Mouse (Mus musculus): ENCODE data around the gene Tfap2d. TPM values are rescaled to one million over a fixed set of nuclear protein-coding genes. Genes with fewer than 3 reads are reported as not detected.

The Tfap2d gene
- not detected for polyA plus RNA-seq (2017; shearing (Covaris generic))

DNA sequence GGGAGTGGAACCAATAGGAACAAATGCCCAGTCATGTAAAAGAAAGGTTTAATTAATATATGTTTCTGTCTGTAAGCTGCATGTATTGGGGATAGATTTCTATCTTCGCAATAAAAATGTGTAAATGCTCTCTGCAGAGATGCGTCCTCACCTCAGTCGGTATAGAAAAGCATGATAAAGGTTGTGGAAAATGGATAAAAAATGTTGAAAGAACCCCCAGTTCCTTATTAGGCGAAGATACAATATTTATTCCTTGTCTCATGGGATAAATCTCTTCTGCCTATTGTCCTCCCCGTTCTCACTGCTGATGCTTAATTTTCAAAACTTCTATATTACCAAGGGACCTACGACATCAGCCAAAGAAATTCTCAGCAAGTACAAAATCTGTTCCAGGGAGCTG is at the start of gene Tfap2d:
Gene Tfap2d (plus strand): TSS at position 392 of the 400 bp plus-strand sequence.
- ATAC-seq = no peak

DNA sequence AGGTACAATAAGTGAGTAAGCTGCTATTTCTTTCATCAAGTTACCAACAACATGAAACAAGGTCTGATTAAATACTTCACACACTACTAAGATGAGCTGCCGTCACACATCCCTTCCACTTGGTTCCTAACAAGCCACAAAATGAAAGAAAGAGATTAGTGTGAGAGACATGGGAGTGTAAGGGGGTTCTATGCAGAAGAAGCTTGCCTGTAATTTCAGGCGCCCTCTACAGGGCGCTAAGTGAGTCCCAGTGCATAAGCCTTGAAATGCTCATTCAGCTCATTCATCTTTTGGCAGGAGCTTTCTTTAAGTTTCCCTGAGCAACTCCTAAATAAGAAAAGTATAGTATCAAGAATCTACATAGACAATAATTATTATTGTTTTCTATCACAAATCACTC is 46.5 kb upstream of the Tfap2d start:
- ATAC-seq = no peak

DNA sequence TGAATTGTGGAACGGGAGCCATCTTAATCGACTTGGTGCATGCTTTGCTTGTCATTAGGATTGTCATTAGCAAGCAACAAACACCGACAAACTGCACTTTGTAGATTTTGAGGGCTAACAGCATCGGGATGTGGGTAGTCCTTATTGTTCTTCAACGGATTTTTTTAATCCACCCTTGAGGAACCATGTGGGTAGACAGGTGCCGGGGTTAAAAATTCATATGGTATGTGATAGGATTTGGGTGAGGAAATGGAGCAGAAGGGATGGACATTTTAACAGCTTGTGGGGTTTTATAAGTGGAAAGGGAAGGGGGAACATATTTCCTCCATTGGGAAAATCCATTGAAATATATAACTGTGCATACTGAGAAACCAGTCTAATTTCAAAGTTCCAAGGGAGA is 46.0 kb upstream of the Tfap2d start:
- ATAC-seq = no peak

DNA sequence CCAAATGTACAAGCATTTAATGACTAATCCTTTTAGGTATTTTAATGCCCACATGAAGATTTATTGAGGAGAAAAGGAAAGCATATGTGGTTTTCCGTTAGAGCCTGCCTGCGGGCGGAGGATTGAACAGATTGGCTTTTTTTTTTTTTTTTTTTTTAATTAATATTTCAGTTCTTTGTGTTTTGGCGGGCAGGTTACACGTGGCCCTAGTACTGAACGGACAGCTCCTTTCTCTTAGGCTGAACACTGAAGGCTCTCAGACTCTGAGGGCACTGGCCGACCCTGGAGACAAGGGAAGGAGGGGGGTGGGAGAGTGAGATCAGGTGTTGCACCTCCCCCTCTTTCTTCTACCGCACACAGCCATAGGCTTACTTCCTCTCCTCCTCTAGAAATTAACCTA is 14.7 kb upstream of the Tfap2d start:
- ATAC-seq = no peak

DNA sequence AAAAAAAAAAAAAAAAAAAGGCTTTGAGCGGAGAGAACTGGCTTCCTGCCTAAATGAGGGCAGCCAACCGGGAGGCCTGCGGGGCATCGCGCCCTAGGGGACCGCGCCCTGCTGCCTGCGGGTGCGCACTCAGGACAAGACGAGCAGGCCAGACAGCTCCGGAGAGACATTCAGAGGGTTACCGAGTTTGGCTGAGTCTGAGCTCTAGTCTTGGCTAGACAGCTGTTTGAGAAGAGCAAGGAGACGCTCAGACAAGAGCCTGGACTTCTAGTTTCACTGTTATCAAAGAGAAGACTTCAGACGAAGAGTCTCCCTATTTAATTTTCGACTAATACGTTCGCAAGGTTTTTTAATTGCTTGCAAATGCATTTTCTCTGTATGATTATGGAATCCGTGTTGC is 5.9 kb upstream of the Tfap2d start:
- ATAC-seq = no peak

DNA sequence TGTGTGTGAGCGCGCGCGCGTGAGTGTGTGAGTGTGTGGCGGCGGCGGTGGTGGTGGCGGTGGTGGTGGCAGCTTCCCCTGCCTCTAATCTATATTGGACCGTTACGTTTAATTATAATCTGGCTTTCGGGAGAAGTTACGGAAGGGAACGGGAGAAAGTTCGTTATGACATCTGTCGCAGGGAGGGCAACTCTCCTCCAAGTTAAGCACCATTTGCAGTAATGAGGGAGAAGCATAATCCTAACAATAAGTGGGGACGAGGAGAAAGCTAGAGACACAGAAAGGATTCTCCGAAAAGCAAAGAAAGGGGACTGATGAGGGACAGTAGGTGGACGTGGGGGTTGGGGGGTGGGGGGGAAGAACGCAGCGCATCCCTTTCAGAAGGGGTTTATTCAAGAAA is 494 bp downstream of the Tfap2d start:
- ATAC-seq = no peak

DNA sequence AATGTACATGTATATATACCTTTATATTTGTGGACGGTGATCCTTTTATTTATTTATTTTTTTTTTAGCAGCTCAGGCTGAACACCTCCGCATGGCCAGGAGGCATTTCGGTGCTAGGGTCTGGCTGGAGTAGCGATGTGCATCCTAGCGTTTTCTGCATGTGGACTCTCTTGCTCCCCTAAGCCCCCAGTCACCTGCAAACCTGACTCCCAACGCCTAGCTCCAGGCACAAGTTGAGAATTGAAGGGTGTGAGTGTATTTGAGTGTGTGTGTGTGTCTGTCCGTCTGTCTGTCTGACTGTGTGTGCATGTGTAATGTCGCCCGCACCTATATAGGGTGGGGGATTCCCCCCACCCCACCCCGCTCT is 937 bp downstream of the Tfap2d start:
- ATAC-seq = no peak

DNA sequence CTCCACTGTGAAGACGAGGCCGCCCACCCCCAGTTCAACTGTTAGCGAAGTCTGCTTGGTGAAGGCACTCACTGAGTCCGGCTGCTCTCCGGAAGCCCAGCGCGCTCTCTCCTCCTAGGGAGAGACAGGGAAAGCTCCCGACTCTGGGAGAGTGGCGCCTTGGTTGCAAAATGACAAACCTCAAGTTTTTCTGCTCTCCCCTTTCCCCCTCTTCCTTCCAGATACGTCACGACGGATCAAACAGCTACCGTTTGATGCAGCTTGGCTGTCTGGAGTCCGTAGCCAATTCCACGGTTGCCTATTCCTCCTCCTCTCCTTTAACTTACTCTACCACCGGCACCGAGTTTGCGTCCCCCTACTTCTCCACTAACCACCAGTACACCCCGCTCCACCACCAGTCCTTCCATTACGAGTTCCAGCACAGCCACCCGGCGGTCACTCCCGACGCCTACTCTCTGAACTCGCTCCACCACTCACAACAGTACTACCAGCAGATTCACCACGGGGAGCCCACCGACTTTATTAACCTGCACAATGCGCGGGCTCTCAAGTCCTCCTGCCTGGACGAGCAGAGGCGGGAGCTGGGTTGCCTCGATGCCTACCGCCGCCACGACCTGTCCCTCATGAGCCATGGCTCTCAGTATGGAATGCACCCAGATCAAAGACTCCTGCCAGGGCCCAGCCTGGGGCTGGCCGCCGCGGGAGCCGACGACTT is 1.5 kb downstream of the Tfap2d start:
- ATAC-seq = no peak

DNA sequence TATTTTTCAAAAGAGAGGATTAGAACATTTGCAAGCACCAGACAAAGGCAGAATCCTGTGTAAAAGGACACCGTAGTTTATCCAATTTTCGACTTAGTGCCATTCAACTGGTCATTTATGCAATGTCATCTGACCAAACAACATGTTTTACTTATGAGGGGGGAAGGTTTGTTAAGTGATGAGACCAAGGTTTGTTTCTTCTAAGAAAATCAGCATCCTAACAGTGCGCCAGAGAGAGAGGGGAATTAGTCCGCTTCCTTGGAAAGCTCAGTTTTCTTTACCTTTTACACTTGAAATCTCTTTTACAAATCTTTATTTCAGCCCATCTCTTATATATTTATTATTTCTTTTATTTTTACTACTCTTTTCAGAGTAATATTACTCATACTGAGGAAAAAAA is 3.6 kb downstream of the Tfap2d start:
- ATAC-seq = no peak

DNA sequence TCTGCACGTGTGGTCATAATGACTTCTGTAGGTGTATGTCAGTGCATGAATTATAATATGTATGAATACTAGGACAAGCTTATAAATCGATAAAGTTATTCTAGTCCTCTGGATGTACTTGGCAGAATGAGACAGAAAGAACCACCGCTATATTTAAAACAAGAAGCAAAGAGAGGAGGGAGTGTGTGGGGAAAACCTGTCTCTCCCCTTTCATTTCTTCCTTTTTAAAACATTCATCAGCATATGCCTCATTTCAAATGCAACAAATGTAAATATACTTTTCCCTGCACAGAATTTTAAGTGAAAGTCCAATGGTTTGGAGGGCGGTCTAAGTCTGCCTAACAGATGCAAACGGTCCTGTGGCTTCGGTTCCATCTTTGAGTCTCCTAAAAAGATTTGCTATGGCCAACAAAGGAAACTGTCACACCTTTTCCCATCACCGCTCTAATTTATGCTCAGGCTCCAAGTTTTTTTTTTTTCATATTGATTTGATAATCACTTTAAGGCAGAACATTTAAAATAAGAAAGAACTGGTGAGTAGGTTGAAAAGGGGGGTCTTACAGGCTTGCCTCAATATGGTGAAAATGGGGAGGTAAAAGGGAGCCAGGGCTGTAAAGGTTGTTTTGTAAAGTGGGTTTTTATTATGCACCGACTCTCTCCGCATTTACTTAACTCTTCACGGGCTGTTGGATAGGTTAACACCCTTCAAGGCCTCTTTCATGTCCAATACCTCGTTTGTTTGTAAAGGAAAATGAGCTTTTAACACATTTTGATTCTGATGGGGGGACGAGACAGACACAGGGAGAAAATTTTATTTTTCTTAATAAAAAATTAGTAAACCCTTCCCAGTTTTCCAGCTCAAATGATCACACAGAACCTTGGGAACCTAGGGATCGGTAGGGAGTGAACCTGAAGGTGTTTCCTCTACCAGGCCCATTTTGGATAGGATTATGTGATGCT is 4.3 kb downstream of the Tfap2d start:
- no peak for ATAC-seq

DNA sequence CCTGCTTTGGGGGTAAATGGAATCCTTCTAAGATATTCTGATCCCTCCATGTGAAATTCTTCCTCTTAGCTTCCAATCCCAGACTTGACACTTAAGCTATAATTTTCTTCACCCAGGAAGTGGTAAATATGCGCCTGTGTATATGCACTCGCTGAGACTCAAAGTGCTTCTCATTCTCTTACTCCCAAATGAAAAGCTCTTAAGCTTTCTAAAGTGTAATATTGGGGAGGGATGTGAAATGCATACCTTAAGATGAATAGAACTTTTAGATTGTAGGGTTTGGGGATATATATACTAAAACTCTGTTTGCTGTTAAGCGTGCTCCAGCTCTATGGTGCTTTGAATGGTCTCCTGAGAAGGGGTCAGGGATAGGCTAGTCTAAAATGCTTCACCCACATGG is 5.0 kb downstream of the Tfap2d start:
- ATAC-seq = no peak

DNA sequence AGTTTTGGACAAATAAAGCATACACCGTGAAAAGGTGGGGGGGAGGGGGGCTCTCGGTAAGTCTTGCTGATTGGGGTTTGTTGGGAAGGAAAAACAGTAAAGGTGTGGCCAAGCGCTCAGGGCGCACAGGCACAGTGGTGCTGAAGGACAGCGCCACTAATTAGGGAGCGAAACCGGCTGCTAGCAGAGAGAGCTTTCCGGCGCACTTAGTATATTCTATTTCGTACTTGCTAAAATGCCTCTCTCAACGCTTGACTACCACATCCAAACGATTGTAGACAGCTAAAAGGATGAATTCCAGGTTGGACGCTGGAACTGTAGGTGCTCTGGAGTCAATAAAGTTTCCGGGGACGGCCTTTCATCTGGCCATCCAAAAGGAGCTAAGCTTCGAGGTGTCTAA is 6.9 kb downstream of the Tfap2d start:
- ATAC-seq = no peak

DNA sequence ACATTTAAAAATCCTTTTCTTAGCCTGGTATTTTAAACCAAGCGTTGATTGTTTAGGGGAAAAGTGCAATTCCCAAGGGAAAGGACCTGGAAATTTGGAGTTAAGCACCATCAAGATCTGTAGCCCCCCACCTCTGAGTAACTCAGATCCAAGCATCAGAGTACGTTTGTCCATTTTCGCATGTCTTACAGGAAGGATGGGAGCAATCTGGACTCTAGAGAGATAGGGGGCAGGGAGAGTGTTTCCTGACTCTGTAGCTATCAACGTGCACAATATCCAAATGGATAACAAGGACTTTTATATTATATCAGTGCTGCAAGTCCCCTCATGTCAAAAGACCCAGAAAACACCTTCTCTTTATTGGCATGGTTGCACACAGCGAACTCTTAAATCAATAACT is 7.4 kb downstream of the Tfap2d start:
- no peak for ATAC-seq

DNA sequence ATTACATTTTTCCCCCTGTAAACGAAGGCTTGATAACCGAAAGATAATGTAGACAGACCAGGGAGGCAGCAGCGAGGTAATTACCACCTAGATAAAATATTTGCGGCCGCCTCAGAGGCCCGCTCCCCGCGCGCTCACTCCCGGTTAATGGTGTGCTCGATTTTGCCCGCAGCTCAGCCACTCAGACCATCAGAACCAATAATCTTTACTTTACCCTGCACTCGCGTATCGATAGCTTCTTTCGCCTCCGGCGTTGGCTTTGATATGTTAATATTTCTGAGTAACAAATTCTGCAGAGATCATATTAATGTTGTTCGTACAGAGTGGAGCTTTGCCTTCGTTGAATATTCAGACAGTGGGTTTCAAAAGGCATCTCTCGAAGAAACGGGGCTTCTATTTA is 8.2 kb downstream of the Tfap2d start:
- no peak for ATAC-seq

DNA sequence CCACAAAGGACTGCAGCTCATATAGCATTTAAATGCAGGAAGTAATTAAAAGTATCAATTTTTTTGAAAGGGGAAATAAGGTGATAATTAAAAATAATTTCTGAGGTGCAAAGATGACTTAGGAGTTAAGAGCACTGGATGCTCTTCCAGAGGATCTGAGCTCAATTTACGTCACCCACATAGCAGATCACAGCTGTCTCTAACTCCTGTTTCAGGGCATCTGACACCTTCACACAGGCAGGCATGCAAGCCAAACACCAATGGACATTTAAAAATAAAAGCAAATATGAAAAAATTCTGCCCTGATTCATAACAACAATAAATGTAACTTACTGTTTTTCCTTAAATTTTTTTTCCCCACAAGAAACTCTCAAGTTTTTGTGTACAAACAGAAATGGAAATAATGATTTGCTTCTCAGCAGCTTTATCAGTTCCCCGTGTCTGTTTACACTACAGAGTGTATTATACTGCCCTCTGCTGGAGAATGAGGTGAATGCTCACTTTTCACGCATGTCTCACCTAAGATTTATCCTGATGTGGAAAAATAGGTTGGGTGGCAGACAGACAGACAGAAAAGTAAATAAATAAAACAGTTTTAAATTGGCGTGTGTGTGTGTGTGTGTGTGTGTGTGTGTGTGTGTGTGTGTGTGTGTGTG is 76.0 kb downstream of the Tfap2d start:
- ATAC-seq = no peak

DNA sequence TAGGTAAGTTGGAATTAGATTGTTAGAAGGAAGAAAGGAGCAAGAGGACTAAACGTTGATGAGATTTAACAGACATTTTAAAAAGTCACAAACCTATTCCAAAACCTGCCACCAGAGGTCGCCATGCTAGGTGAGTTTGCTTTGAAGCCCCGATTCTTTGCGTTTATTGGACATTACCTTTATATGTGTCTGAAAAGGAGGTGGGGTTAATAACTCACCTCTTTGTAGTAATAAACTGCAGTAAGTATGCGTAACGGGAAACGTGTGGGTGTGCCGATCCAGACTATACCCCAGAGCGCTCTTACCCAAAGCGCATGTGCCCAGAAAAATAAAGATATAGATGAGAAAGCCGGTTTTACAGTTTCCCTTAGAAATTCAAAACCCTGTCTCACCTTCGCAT is 102.8 kb downstream of the Tfap2d start:
- ATAC-seq = no peak

DNA sequence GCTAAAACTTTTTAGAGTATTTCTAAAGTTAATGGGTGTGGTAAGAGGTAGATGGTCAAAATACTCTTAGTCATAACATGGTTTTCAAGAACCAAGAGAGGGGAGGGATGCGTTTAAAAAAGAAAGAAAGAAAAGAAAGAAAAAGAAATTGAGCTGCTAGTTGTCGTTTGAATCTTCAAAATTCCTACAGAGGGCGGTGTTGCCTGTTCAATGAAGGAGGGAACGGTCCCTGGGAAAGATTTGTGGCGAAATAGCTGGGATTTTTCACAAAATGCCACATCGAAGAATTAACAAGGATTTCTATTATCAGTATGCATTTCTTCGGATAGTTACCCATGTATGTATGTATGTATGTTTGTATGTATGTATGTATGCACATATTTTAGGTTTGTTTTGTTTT is 103.4 kb downstream of the Tfap2d start:
- no peak for ATAC-seq

DNA sequence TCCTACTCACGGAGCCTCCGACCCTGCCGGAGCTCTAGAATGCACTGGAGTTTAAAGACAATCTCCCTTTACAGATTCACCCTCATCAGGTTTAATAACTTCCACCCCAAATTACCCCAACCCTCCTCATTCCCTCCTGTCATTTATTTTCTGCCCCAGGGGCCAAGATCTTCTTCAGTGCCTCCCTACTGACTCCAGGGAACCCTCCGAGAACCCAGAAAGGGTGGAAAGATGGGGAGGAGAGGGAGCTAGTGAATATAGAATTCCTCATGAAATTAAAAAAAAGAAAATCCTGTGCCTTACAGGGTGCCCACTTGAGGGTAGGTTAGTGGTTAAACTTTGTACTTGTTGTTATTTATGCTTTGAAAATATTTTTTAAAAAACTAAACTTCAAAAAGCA is 104.8 kb downstream of the Tfap2d start:
- ATAC-seq = no peak

DNA sequence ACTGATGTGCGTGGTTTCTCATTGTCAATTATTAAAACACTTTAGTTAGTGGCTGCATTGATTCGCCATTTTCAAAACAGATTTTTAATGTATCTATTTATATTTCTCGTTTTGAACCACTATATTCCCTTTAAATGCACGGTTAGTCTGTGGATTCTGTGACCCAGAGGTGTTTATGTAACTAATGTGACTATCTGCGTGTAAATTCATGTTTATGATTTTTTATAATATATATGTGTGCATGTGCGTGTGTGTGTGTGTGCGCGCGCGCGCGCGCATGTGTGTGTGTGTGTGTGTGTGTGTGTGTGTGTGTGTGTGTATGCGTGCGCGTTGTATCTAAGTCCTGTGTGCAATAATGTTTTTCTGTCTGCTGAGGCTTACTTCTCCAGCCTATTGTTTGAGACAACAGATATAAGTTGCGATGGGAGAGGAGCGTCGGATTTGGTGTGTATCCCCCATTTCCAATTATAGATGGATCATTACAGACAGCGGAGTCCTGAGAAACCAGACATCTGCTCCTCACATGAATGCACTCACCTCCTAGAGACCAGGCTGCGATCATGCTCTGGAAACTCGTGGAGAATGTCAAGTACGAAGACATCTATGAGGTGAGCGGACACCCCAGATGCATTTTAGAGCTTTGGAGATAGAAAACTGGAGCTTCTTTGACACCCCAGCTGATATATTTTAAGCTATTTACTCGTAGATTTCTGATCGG is 106.0 kb downstream of the Tfap2d start, which contains the start of gene Tfap2b:
Gene Tfap2b (plus strand): TSS at position 274 of the 718 bp plus-strand sequence.
- ATAC-seq = no peak

DNA sequence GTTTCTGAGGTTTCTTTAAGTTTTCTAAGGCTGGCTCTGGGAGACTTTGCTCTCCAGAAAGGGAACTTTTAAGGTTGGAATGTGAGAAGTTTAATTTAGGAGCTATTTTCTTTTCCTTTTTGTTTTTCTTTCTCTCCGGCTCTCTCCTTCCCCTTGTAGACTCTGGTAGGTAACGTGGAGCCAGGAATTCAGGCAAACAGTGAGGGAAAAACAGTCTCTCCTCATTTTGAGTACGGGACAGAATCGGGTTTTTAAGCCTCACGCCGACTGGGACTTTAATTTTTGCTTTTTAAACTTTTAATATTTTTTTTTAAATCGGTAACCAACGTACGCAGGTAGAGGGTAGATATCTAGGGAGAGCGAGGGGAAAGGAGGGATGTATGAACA is 106.5 kb downstream of the Tfap2d start:
- ATAC-seq = no peak

DNA sequence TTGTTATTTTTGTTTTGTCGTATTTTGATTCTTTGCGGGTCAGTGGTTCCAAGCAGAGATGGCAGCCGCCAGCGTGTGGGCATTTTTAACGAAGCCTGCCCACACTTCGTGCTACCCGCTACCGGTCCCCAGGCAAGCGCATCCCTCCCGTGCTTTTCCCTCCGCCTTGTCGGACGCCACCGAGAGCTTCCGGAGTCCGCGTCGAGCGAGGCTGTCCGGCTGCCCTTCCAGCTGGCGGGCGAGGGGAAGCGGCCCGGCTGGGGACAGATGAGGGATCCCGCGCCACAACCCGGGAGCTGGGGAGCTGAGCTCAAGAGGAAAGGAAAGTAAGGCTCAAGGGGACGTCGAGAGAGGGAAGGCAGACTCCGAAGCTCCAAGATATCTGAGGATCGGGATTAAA is 107.0 kb downstream of the Tfap2d start:
- no peak for ATAC-seq

DNA sequence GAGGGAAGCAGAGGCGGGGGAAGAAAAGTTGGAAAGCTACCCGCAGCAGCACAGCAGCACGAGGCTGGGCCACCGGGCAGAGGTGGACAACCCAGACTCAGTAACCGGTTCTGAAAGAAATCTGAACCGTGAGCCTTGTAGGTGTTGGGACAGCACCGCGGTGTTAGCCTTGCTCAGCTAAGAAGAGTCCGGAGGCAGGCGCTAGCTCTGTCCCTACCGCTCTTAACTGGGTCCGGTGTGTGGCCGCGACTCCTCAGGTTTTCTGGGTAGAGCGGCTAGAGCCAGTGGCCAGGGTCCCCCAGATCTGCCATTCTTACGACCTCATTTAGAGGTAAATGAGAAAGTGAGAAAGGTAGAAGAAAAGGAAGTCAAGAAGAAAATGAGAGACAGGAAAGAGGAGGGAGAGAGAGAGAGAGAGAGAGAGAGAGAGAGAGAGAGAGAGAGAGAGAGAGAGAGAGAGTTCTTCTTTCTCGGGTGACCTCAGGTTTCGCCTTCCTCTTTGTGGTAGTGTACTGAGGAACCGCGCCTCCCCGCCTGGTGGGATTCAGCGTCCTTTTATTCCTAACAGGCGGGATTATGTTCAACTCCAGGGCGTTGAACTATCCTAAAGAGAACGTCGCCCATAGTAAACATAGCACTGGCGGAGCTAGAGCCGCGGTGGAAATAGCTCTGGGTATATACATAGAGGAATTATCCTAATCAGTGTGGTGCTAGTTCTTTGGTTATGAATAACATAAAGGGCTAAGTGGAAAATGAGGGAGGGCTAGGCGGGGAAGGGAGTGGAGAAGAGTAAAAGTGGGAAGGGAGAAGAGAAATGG is 107.6 kb downstream of the Tfap2d start:
- ATAC-seq = no peak
